Mouse (Mus musculus): ENCODE results near the gene Polr2f.

DNA sequence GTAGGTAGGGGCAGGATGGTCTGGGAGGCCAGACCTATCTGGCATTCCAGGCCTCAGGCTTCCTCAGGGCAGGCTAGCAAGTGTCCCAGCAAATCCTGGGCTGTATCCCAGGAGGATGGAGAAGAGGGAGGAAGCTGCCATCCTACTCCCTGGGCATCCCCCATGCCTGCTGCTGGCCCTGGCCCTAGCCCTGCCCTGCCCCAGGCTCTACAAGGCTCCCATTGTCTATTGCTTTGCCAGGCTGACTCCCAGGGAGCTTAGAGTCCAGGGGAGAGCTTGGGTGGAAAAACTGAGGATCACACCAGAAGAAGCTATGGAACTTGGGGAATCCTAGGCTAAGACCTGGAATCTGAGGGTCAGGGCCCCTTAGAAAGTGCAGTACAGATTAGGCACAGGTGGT, 39.3 kb upstream of the Polr2f start:
- TF ChIP-seq POLR2A (IDR thresholded peaks at IDR 0.05; ENCODE audit: insufficient read depth, low read depth, low read length) (no peak), CTCF (IDR thresholded peaks at IDR 0.05; ENCODE audit: insufficient read depth, low read depth, low read length) (no peak)

Measured in olfactory bulb, adult 2 months (tissue).